Mouse (Mus musculus) midbrain, embryonic 11.5 days (tissue): ENCODE measurements around the gene Tenm4. TPM values are rescaled to one million over a fixed set of nuclear protein-coding genes. Genes with fewer than 3 reads are reported as not detected.

ENCODE experiments used
- ATAC-seq: fragments of 200-750 bp; cut with Nextera tagmentation; 2 replicates; pipeline ENCODE4 v1.8.0; 2017; ENCODE audit warnings: moderate TSS enrichment, moderate library complexity; ENCODE audit not compliant: low FRiP score
- DNase-seq: peaks from one replicate; pipeline ENCODE4 v3.0.0; 2015; ENCODE audit warnings: low spot score; ENCODE audit errors: missing footprints
- H3K27ac ChIP-seq: fragments of 300-500 bp; sonication (generic); 2 replicates; pipeline ENCODE4 v1.5.1; 2014; ENCODE audit warnings: low read depth, low read length
- H3K27me3 ChIP-seq: fragments of 300-500 bp; sonication (generic); 2 replicates; pipeline ENCODE4 v1.6.1; 2014; ENCODE audit warnings: mild to moderate bottlenecking, low read length, moderate library complexity, mixed read lengths; ENCODE audit not compliant: control insufficient read depth, insufficient read depth
- H3K36me3 ChIP-seq: fragments of 300-500 bp; sonication (generic); 2 replicates; pipeline ENCODE4 v1.6.1; 2014; ENCODE audit warnings: mild to moderate bottlenecking, low read length, moderate library complexity, mixed read lengths; ENCODE audit not compliant: control insufficient read depth, insufficient read depth
- H3K4me1 ChIP-seq: fragments of 300-500 bp; sonication (generic); 2 replicates; pipeline ENCODE4 v1.6.1; 2014; ENCODE audit warnings: low read length; ENCODE audit not compliant: control insufficient read depth, insufficient read depth
- H3K4me2 ChIP-seq: fragments of 300-500 bp; sonication (generic); 2 replicates; pipeline ENCODE4 v1.6.1; 2014; ENCODE audit warnings: mild to moderate bottlenecking, moderate library complexity
- H3K4me3 ChIP-seq: fragments of 300-500 bp; sonication (generic); 2 replicates; pipeline ENCODE4 v1.5.1; 2014; ENCODE audit warnings: low read depth, low read length
- H3K9ac ChIP-seq: fragments of 300-500 bp; sonication (generic); 2 replicates; pipeline ENCODE4 v1.6.1; 2014; ENCODE audit warnings: low read length
- H3K9me3 ChIP-seq: fragments of 300-500 bp; sonication (generic); 2 replicates; pipeline ENCODE4 v1.6.1; 2016; ENCODE audit warnings: low read length; ENCODE audit not compliant: control insufficient read depth
- WGBS: fragments of 180-500 bp; shearing (Covaris S2); extraction: QIAGEN DNeasy Blood & Tissue Kit; methylation state at CpG from one replicate; pipeline ENCODE4 v1.1.7; 2014; 5-methylcytosine and 5-hydroxymethylcytosine counted together
- polyA plus RNA-seq: library from polyadenylated mRNA; unstranded; fragments of >200 nt; fragmentation: Nextera tagmentation; extraction: Ambion mirVana; gene quantifications from 2 replicates; pipeline ENCODE4 v1.2.1, GENCODE M21; 2014

The Tenm4 gene
- polyA plus RNA-seq, 1 experiment from 2014 or later = 24.8 TPM

- no peaks in the 10 kb centered on the region for H3K27me3 ChIP-seq
- WGBS = 51% methylated on average over 6 of the region's 6 CpGs
- ATAC-seq = peak; percentile 47
- H3K36me3 ChIP-seq = no peaks in the 10 kb centered on the region; the same call in 1 of the 2 replicates
- no peak overlapping the region for H3K9ac ChIP-seq
- H3K4me3 ChIP-seq = no peak overlapping the region
- H3K4me1 ChIP-seq = peaks cover 12% of the 10 kb centered on the region
- DNase-seq = peak; percentile 91
- no peaks in the 10 kb centered on the region for H3K9me3 ChIP-seq
- no peak overlapping the region for H3K27ac ChIP-seq
- no peak overlapping the region for H3K4me2 ChIP-seq
These were observed 383.2 kb downstream of the Tenm4 start for GRCm38 (mm10) chr7:96554277-96554690.

GRCm38 (mm10) chr7:96555294-96555693 is 384.2 kb downstream of the Tenm4 start:
- Histone ChIP-seq H3K27me3 (no peaks in the 10 kb centered on the region), H3K9ac (no peak overlapping the region), H3K36me3 (no peaks in the 10 kb centered on the region; the same call in 1 of the 2 replicates), H3K9me3 (no peaks in the 10 kb centered on the region), H3K4me3 (no peak overlapping the region), H3K27ac (no peak overlapping the region), H3K4me2 (no peak overlapping the region), H3K4me1 (peaks cover 12% of the 10 kb centered on the region)
- ATAC-seq (0 out of 2 replicates have a peak, but pooled peaks have one; percentile 38), DNase-seq (no peak)
- WGBS = 20% methylated on average over 5 of the region's 5 CpGs

GRCm38 (mm10) chr7:96556756-96557155 is 385.7 kb downstream of the Tenm4 start:
- no peak overlapping the region for H3K4me3 ChIP-seq
- 80% methylated on average over 5 of the region's 5 CpGs for WGBS
- peaks cover 12% of the 10 kb centered on the region for H3K4me1 ChIP-seq
- no peak overlapping the region for H3K4me2 ChIP-seq
- H3K27ac ChIP-seq = no peak overlapping the region
- no peaks in the 10 kb centered on the region for H3K27me3 ChIP-seq
- no peaks in the 10 kb centered on the region; the same call in 1 of the 2 replicates for H3K36me3 ChIP-seq
- ATAC-seq (no peak), DNase-seq (no peak)
- H3K9ac ChIP-seq = no peak overlapping the region
- H3K9me3 ChIP-seq = no peaks in the 10 kb centered on the region

DNA sequence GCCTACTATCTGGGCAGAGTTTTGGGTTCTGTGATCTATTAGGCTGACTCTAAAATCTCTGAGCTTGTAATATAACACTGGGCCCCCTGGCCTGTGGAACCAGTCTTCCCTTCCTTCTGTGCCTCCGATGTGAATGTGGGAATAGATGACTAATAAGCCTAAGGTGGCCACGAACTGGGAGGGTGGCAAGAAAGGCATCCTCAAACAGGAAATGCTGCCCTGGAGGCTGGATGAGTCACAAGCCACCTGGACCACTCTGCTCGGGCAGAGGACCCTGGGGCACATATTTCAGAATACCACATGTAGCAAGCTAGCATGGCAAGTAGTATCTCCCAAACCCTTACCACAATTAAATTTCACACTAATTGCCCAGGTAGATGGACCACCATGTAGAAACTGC is 391.8 kb downstream of the Tenm4 start:
- Histone ChIP-seq H3K4me1 (0 out of 2 replicates have a peak, but pooled peaks cover 2% of the 10 kb centered on the region), H3K4me2 (no peak overlapping the region), H3K27ac (no peak overlapping the region), H3K4me3 (no peak overlapping the region), H3K9ac (no peak overlapping the region), H3K9me3 (no peaks in the 10 kb centered on the region), H3K36me3 (no peaks in the 10 kb centered on the region), H3K27me3 (no peaks in the 10 kb centered on the region)
- WGBS = 50% methylated on average over 3 of the region's 3 CpGs
- DNase-seq = no peak
- no peak for ATAC-seq

GRCm38 (mm10) chr7:96563329-96564065 is 392.5 kb downstream of the Tenm4 start:
- no peak overlapping the region for H3K9ac ChIP-seq
- no peak for ATAC-seq
- H3K36me3 ChIP-seq = no peaks in the 10 kb centered on the region
- H3K4me3 ChIP-seq = no peak overlapping the region
- H3K4me2 ChIP-seq = no peak overlapping the region
- DNase-seq = no peak
- H3K9me3 ChIP-seq = no peaks in the 10 kb centered on the region
- 40% methylated on average over 3 of the region's 3 CpGs for WGBS
- 0 out of 2 replicates have a peak, but pooled peaks cover 2% of the 10 kb centered on the region for H3K4me1 ChIP-seq
- no peak overlapping the region for H3K27ac ChIP-seq
- no peaks in the 10 kb centered on the region for H3K27me3 ChIP-seq

GRCm38 (mm10) chr7:96565806-96566205 is 394.8 kb downstream of the Tenm4 start:
- no peak for ATAC-seq

DNA sequence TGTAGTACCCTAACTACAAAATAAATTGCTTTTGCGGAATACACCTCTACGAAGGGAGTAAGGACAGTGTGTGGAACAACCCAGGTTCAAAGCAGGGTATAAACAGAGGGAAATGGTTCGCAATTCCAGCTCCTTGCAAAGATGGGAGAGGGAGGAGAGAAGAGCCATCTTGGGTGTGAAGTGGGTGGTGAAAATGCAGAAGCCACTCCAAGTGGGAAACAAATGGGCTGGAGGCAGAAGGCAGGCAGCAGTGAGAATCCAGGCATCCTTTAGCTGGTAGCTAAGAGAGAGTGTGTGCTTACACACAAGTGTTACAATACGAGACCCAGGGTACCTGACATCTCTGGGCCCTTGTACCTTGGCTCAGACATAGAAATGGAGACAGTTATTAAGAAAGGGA is 395.2 kb downstream of the Tenm4 start:
- no peaks in the 10 kb centered on the region for H3K9me3 ChIP-seq
- 94% methylated on average over 4 of the region's 4 CpGs for WGBS
- H3K4me2 ChIP-seq = no peak overlapping the region
- no peaks in the 10 kb centered on the region for H3K36me3 ChIP-seq
- no peak for ATAC-seq
- no peak overlapping the region for H3K9ac ChIP-seq
- DNase-seq = no peak
- no peak overlapping the region for H3K27ac ChIP-seq
- no peak overlapping the region for H3K4me3 ChIP-seq
- H3K4me1 ChIP-seq = 0 out of 2 replicates have a peak, but pooled peaks cover 2% of the 10 kb centered on the region
- H3K27me3 ChIP-seq = no peaks in the 10 kb centered on the region

More at GRCm38 (mm10) chr7:96565806-96566205, 394.8 kb downstream of the Tenm4 start:
- Histone ChIP-seq H3K9me3 (no peaks in the 10 kb centered on the region), H3K27ac (no peak overlapping the region), H3K36me3 (no peaks in the 10 kb centered on the region), H3K9ac (no peak overlapping the region), H3K4me2 (no peak overlapping the region), H3K4me1 (0 out of 2 replicates have a peak, but pooled peaks cover 2% of the 10 kb centered on the region), H3K4me3 (no peak overlapping the region), H3K27me3 (no peaks in the 10 kb centered on the region)
- WGBS = 79% methylated on average over 4 of the region's 4 CpGs
- DNase-seq = no peak

- DNase-seq (no peak), ATAC-seq (no peak)
- Histone ChIP-seq H3K4me3 (no peak overlapping the region), H3K4me2 (no peak overlapping the region), H3K4me1 (0 out of 2 replicates have a peak, but pooled peaks cover 2% of the 10 kb centered on the region), H3K9ac (no peak overlapping the region), H3K36me3 (no peaks in the 10 kb centered on the region), H3K27ac (no peak overlapping the region), H3K27me3 (no peaks in the 10 kb centered on the region), H3K9me3 (no peaks in the 10 kb centered on the region)
- WGBS = 91% methylated on average over 3 of the region's 3 CpGs
These were observed 397.0 kb downstream of the Tenm4 start for GRCm38 (mm10) chr7:96568034-96568433.

DNA sequence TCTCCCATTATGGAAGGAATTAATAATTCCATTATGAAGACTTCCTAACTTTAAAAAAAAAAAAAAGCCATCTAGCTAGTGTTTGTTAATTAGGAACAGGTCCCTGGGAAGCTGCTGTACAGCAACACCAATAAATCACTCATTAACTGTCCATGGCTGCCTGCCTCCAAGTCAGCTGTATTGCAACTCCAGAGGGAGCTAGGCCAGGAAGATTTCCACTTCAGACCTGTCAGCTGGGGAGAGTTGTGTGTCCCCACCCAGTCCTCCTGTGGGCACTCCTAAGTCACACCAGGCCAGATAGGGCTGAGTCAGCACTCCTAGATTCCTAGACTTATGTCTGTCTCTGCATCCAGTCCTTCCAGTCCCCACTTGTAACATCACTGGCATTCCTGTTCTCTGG is 399.9 kb downstream of the Tenm4 start:
- H3K4me2 ChIP-seq = no peak overlapping the region
- no peak for DNase-seq
- H3K27ac ChIP-seq = no peak overlapping the region
- no peaks in the 10 kb centered on the region for H3K4me1 ChIP-seq
- ATAC-seq = no peak
- H3K27me3 ChIP-seq = no peaks in the 10 kb centered on the region
- H3K36me3 ChIP-seq = no peaks in the 10 kb centered on the region
- no peak overlapping the region for H3K4me3 ChIP-seq
- no peak overlapping the region for H3K9ac ChIP-seq
- H3K9me3 ChIP-seq = no peaks in the 10 kb centered on the region
